Mouse (Mus musculus): ENCODE data around the gene Ifrd2. TPM values are rescaled to one million over a fixed set of nuclear protein-coding genes. Genes with fewer than 3 reads are reported as not detected.
A peak's percentile ranks its signal among the peaks of the same experiment; 100 is the strongest.
"Not testable (repeated sequence)": the region's sequence is repeated elsewhere in the genome, so short reads cannot be mapped to it uniquely, and the experiment has no call there.

The Ifrd2 gene
- polyA plus RNA-seq, 1 experiment from 2014 or later: 17.8 TPM

DNA sequence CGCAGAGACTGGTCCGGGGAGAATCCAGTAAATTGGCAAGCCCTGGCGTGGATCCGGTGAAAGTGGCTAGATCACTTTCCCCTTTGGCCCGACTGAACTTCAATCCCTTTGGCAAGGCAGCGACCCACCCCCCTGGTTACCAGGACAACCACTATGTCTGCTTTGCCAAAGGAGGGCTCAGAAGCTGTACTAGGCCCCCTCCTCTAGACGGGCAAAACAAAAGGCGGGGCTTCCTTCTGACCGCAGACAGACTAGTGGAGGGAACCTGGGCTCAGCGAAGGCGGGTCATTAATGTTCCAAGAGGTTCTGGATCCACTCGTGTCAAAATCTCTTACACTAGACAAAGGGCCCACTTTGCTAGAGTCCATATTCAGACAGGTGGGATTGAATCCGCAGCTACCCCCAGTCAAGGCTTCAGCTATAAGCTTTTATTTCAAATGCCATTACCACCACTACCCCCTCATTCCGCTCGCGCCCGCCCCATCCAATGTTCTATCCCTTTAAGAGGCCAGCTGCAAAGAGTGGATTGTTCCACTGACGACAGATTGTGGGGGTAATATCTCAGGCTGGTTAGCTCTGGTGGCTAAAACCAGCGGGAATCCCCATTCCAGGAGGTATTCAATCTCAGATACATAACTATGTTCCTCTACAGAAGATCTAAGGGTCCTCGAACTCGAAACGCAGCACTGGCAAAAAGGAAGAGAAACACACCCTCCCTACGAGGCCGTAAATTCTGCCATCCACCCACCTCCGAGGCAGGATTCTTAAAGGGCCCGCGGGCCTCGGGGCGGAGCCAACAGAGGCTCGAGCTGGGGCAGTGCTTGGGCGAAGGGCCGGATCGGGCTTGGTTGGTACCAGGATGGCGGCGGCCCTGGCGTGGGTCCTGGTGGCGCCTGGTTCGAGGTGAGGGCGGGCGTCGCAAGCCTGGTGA lies 18.8 kb upstream of the Ifrd2 start:
- Histone ChIP-seq H3K9ac (replicated peaks; ENCODE audit: low read depth, low read length) (peak overlapping the region; percentile 86), H3K9me3 (ENCODE audit: control insufficient read depth, low read length) (no peaks in the 10 kb centered on the region), H3K4me3 (ENCODE audit: low read depth, low read length) (peak overlapping the region; percentile 88), H3K27me3 (ENCODE audit: control insufficient read depth, insufficient read depth, low read length) (no peaks in the 10 kb centered on the region), H3K4me2 (ENCODE audit: low read depth, low read length) (peak overlapping the region; percentile 95), H3K27ac (ENCODE audit: low read depth, low read length) (peak overlapping the region; percentile 85), H3K36me3 (ENCODE audit: control insufficient read depth, insufficient read depth, low read length) (peaks cover 27% of the 10 kb centered on the region), H3K4me1 (ENCODE audit: control insufficient read depth, insufficient read depth, low read length) (peaks cover 41% of the 10 kb centered on the region)
- ATAC-seq (ENCODE audit: low read depth): peak; percentile 84
- under 1% methylated on average over 38 of the region's 41 CpGs for WGBS

DNA sequence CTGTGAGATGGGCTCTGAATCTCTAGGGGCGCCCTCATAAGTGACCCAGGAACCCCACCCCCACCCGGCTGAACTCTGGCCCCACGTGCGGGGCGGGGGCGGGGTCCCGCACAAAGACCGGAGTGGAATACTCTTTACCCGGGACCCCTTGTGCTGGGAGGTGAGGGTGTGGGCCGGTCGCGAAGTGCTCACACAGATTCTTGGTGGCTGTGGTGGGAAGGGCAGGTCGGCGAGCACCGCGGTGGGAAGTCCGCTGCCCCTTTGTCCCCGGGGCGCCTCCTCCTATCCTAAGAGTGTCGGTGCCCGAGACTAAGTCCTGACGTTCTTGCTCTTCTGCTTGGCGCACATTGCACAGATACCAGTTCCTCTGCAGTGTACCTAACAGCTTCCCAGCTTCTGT lies 18.2 kb upstream of the Ifrd2 start:
- Histone ChIP-seq H3K27me3 (ENCODE audit: control insufficient read depth, insufficient read depth, low read length) (no peaks in the 10 kb centered on the region), H3K4me1 (ENCODE audit: control insufficient read depth, insufficient read depth, low read length) (peaks cover 35% of the 10 kb centered on the region), H3K9ac (replicated peaks; ENCODE audit: low read depth, low read length) (peak overlapping the region; percentile 86), H3K36me3 (ENCODE audit: control insufficient read depth, insufficient read depth, low read length) (peaks cover 27% of the 10 kb centered on the region), H3K27ac (ENCODE audit: low read depth, low read length) (peak overlapping the region; percentile 85), H3K4me3 (ENCODE audit: low read depth, low read length) (peak overlapping the region; percentile 88), H3K4me2 (ENCODE audit: low read depth, low read length) (peak overlapping the region; percentile 95), H3K9me3 (ENCODE audit: control insufficient read depth, low read length) (no peaks in the 10 kb centered on the region)
- WGBS: 1% methylated on average over 23 of the region's 23 CpGs
- ATAC-seq (ENCODE audit: low read depth): peak; percentile 21

DNA sequence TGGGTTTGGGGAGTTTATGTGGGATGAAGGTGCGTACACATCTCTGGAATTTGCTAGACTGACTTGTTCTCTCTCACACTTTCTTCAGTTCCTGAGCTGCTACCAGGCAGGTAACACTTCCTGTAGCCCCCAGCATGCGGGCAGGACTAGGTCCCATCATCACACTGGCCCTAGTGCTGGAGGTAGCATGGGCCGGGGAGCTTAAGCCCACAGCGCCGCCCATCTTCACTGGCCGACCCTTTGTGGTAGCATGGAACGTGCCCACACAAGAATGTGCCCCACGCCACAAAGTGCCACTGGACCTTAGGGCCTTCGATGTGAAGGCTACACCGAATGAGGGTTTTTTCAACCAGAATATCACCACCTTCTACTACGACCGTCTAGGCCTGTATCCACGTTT lies 17.4 kb upstream of the Ifrd2 start:
- no peaks in the 10 kb centered on the region for H3K9me3 ChIP-seq (ENCODE audit: control insufficient read depth, low read length)
- WGBS: 50% methylated on average over 13 of the region's 13 CpGs
- ATAC-seq (ENCODE audit: low read depth): no peak

DNA sequence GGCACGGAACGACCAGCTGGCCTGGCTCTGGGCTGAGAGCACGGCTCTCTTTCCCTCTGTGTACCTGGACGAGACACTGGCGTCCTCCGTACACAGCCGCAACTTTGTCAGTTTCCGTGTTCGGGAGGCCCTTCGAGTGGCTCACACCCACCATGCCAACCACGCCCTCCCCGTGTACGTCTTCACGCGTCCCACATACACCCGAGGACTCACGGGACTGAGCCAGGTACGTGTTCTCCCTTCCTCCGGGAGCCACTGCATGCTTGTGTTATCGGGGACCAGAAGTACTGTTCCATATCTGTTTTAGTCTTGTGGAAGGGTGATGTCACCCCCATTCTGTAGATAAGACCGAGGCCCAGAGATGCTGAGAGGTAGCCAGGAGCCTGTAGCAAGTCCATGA lies 16.6 kb upstream of the Ifrd2 start:
- Histone ChIP-seq H3K36me3 (ENCODE audit: control insufficient read depth, insufficient read depth, low read length) (peaks cover 24% of the 10 kb centered on the region), H3K9ac (replicated peaks; ENCODE audit: low read depth, low read length) (peak overlapping the region; percentile 21; the same call in 1 of the 2 replicates), H3K4me2 (ENCODE audit: low read depth, low read length) (peak overlapping the region; percentile 95), H3K9me3 (ENCODE audit: control insufficient read depth, low read length) (no peaks in the 10 kb centered on the region), H3K4me1 (ENCODE audit: control insufficient read depth, insufficient read depth, low read length) (peaks cover 35% of the 10 kb centered on the region), H3K4me3 (ENCODE audit: low read depth, low read length) (peak overlapping the region; percentile 88; the same call in 1 of the 2 replicates), H3K27me3 (ENCODE audit: control insufficient read depth, insufficient read depth, low read length) (no peaks in the 10 kb centered on the region), H3K27ac (ENCODE audit: low read depth, low read length) (no peak overlapping the region)
- WGBS: 97% methylated on average over 21 of the region's 21 CpGs
- ATAC-seq (ENCODE audit: low read depth): no peak

More for the DNA sequence above, 17.4 kb upstream of the Ifrd2 start:
- H3K36me3 ChIP-seq (ENCODE audit: control insufficient read depth, insufficient read depth, low read length): peaks cover 30% of the 10 kb centered on the region
- peak overlapping the region; percentile 95 for H3K4me2 ChIP-seq (ENCODE audit: low read depth, low read length)
- H3K4me3 ChIP-seq (ENCODE audit: low read depth, low read length): peak overlapping the region; percentile 88
- no peak overlapping the region for H3K27ac ChIP-seq (ENCODE audit: low read depth, low read length)
- no peaks in the 10 kb centered on the region for H3K27me3 ChIP-seq (ENCODE audit: control insufficient read depth, insufficient read depth, low read length)
- H3K4me1 ChIP-seq (ENCODE audit: control insufficient read depth, insufficient read depth, low read length): peaks cover 35% of the 10 kb centered on the region
- H3K9ac ChIP-seq (replicated peaks; ENCODE audit: low read depth, low read length): peak overlapping the region; percentile 86

DNA sequence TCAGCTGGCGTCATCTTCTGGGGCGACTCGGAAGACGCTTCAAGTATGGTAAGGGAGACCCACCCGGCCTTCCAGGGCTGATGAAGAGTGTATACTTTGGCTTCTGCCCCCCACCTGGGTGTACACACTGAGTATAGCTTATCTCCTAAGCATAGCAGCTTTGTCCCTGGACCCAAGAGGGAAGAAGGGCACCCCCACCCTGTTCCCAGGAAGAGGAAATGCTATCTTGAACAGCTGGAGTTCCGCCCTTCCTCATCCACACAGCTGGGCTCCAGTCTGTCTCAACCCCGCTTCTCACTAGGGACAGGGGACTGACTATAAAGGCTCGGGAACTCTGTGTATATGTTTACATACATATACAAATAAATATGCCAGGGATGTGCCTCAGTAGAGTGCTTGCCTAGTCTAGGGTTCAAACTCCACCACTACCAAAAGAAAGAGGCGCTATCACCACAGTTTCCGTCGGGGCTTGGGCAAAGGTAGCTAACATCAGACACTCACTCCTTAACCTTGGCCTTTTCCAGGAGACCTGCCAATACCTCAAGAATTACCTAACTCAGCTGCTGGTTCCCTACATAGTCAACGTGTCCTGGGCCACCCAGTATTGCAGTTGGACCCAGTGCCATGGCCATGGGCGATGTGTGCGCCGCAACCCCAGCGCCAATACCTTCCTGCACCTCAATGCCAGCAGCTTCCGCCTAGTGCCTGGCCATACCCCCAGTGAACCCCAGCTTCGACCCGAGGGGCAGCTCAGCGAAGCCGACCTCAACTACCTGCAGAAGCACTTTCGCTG lies 15.7 kb upstream of the Ifrd2 start:
- Histone ChIP-seq H3K27me3 (ENCODE audit: control insufficient read depth, insufficient read depth, low read length) (no peaks in the 10 kb centered on the region), H3K4me2 (ENCODE audit: low read depth, low read length) (0 out of 2 replicates have a peak overlapping the region, but pooled peaks have one; percentile 95), H3K9ac (replicated peaks; ENCODE audit: low read depth, low read length) (no peak overlapping the region), H3K4me1 (ENCODE audit: control insufficient read depth, insufficient read depth, low read length) (peaks cover 35% of the 10 kb centered on the region), H3K36me3 (ENCODE audit: control insufficient read depth, insufficient read depth, low read length) (peaks cover 24% of the 10 kb centered on the region), H3K4me3 (ENCODE audit: low read depth, low read length) (no peak overlapping the region), H3K9me3 (ENCODE audit: control insufficient read depth, low read length) (no peaks in the 10 kb centered on the region), H3K27ac (ENCODE audit: low read depth, low read length) (no peak overlapping the region)
- 94% methylated on average over 22 of the region's 22 CpGs for WGBS
- no peak for ATAC-seq (ENCODE audit: low read depth)

DNA sequence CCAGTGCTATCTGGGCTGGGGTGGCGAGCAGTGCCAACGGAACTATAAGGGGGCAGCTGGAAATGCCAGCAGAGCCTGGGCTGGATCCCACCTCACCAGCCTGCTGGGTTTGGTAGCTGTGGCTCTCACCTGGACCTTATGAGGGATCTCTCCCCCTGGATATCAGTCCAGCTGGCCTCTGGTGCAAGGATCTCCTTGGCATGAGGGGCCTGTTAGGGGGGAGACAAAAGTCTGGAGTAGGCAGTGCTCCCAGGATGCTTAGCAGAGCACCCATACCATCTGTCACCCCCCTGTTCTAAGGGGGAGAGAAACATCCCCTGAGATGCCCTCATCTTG lies 15.1 kb upstream of the Ifrd2 start:
- Histone ChIP-seq H3K4me3 (ENCODE audit: low read depth, low read length) (no peak overlapping the region), H3K27ac (ENCODE audit: low read depth, low read length) (no peak overlapping the region), H3K36me3 (ENCODE audit: control insufficient read depth, insufficient read depth, low read length) (peaks cover 24% of the 10 kb centered on the region), H3K27me3 (ENCODE audit: control insufficient read depth, insufficient read depth, low read length) (no peaks in the 10 kb centered on the region), H3K9me3 (ENCODE audit: control insufficient read depth, low read length) (no peaks in the 10 kb centered on the region), H3K9ac (replicated peaks; ENCODE audit: low read depth, low read length) (no peak overlapping the region), H3K4me1 (ENCODE audit: control insufficient read depth, insufficient read depth, low read length) (peaks cover 31% of the 10 kb centered on the region), H3K4me2 (ENCODE audit: low read depth, low read length) (no peak overlapping the region)
- ATAC-seq (ENCODE audit: low read depth): no peak
- WGBS: 100% methylated on average over 2 of the region's 2 CpGs

DNA sequence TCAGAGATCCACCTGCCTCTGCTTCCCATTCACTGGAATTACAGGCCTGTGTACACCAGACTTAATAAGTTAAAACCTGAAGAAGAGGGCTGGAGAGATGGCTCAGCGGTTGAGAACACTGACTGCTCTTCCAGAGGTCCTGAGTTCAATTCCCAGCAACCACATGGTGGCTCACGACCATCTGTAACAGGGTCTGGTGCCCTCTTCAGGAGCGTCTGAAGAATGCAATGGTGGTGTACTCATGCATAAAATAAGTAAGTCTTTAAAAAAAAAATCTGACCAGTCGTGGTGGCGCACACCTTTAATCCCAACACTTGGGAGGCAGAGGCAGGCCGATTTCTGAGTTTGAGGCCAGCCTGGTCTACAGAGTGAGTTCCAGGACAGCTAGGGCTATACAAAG lies 13.7 kb upstream of the Ifrd2 start:
- not testable (repeated sequence) for ATAC-seq (ENCODE audit: low read depth)
- H3K4me1 ChIP-seq (ENCODE audit: control insufficient read depth, insufficient read depth, low read length): peaks cover 20% of the 10 kb centered on the region
- WGBS: 84% methylated on average over 6 of the region's 6 CpGs

DNA sequence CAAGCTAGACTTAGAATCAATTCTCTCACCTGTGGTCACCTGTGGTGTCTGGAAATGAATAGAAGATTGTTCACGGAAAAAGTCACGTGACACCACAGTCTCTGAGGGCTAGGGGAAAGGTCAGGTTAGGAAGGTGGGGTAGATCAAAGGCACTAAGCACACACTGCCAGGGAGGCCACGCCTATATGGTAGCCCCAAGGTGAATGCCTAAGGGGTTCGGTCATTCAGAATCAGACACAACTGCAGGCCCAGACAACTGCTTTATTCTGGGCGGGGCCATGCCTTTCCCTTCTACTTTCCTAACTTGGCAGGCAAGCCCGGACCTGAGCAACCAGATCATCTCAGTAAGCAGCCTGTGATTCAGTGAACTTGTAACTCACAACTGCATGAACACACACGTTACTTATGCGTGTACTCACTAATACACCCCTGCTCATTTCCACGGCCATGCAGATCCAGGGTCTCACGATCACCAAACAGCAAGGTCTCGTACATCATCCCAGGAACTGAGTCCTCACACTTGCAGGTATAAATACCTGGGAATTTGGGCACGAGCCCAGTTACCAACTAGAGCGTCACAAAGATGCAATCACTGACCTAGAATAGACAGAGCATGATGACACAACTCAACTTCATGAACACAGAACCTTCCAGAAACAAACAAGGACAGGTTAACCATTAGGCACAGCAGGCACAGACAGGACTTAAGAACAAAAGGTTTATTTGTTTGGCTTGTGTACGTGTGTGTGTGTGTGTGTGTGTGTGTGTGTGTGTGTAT lies 11.7 kb upstream of the Ifrd2 start:
- WGBS: 91% methylated on average over 14 of the region's 14 CpGs
- no peak for ATAC-seq (ENCODE audit: low read depth)

More for the DNA sequence above, 13.7 kb upstream of the Ifrd2 start:
- not testable (repeated sequence) for H3K4me3 ChIP-seq (ENCODE audit: low read depth, low read length); H3K27ac ChIP-seq (ENCODE audit: low read depth, low read length); H3K27me3 ChIP-seq (ENCODE audit: control insufficient read depth, insufficient read depth, low read length); H3K9ac ChIP-seq (replicated peaks; ENCODE audit: low read depth, low read length); H3K9me3 ChIP-seq (ENCODE audit: control insufficient read depth, low read length); H3K4me2 ChIP-seq (ENCODE audit: low read depth, low read length)
- peaks cover 24% of the 10 kb centered on the region for H3K36me3 ChIP-seq (ENCODE audit: control insufficient read depth, insufficient read depth, low read length)

More for the DNA sequence above, 11.7 kb upstream of the Ifrd2 start:
- Histone ChIP-seq H3K27me3 (ENCODE audit: control insufficient read depth, insufficient read depth, low read length) (no peaks in the 10 kb centered on the region), H3K4me1 (ENCODE audit: control insufficient read depth, insufficient read depth, low read length) (peaks cover 16% of the 10 kb centered on the region), H3K27ac (ENCODE audit: low read depth, low read length) (no peak overlapping the region), H3K36me3 (ENCODE audit: control insufficient read depth, insufficient read depth, low read length) (peaks cover 23% of the 10 kb centered on the region), H3K9me3 (ENCODE audit: control insufficient read depth, low read length) (no peaks in the 10 kb centered on the region), H3K4me2 (ENCODE audit: low read depth, low read length) (no peak overlapping the region), H3K4me3 (ENCODE audit: low read depth, low read length) (no peak overlapping the region), H3K9ac (replicated peaks; ENCODE audit: low read depth, low read length) (no peak overlapping the region)

All from neural tube, embryonic 14.5 days (tissue).